Mouse (Mus musculus) forebrain, embryonic 15.5 days (tissue): ENCODE measurements around the gene Zbtb25. TPM values are rescaled to one million over a fixed set of nuclear protein-coding genes. Genes with fewer than 3 reads are reported as not detected.
A peak's percentile ranks its signal among the peaks of the same experiment; 100 is the strongest.

Source experiments
- ATAC-seq: fragments of 200-750 bp; cut with Nextera tagmentation; replicated peaks from 2 replicates; pipeline ENCODE4 v1.8.0; 2017; ENCODE audit warnings: mild to moderate bottlenecking, moderate TSS enrichment, moderate library complexity
- H3K27ac ChIP-seq: fragments of 300-500 bp; sonication (generic); replicated peaks from 2 replicates; pipeline ENCODE4 v1.5.1; 2015; ENCODE audit warnings: mild to moderate bottlenecking, inconsistent platforms
- H3K27me3 ChIP-seq: fragments of 300-500 bp; sonication (generic); 2 replicates; pipeline ENCODE4 v1.6.1; 2015; ENCODE audit warnings: inconsistent platforms
- H3K36me3 ChIP-seq: fragments of 300-500 bp; sonication (generic); 2 replicates; pipeline ENCODE4 v1.6.1; 2015; ENCODE audit warnings: mild to moderate bottlenecking, inconsistent platforms
- H3K4me1 ChIP-seq: fragments of 300-500 bp; sonication (generic); 2 replicates; pipeline ENCODE4 v1.6.1; 2015; ENCODE audit warnings: inconsistent platforms
- H3K4me2 ChIP-seq: fragments of 300-500 bp; sonication (generic); replicated peaks from 2 replicates; pipeline ENCODE4 v1.6.1; 2015; ENCODE audit warnings: mild to moderate bottlenecking, inconsistent platforms
- H3K4me3 ChIP-seq: fragments of 300-500 bp; sonication (generic); 2 replicates; pipeline ENCODE4 v1.5.1; 2015; ENCODE audit warnings: mild to moderate bottlenecking, inconsistent platforms
- H3K9ac ChIP-seq: fragments of 300-500 bp; sonication (generic); replicated peaks from 2 replicates; pipeline ENCODE4 v1.6.1; 2015; ENCODE audit warnings: mild to moderate bottlenecking, inconsistent platforms
- H3K9me3 ChIP-seq: fragments of 300-500 bp; sonication (generic); 2 replicates; pipeline ENCODE4 v1.6.1; 2016; ENCODE audit warnings: inconsistent platforms
- WGBS: fragments of 180-500 bp; shearing (Covaris S2); methylation state at CpG from one replicate; pipeline ENCODE4 v1.1.7; 2015; ENCODE audit warnings: mixed read lengths; 5-methylcytosine and 5-hydroxymethylcytosine counted together
- polyA plus RNA-seq: library from polyadenylated mRNA; unstranded; fragments of >200 nt; fragmentation: Nextera tagmentation; extraction: Ambion mirVana; gene quantifications from 2 replicates; pipeline ENCODE4 v1.2.1, GENCODE M21; 2015

Zbtb25 gene
- polyA plus RNA-seq, 1 experiment from 2014 or later: 16.2 TPM

DNA sequence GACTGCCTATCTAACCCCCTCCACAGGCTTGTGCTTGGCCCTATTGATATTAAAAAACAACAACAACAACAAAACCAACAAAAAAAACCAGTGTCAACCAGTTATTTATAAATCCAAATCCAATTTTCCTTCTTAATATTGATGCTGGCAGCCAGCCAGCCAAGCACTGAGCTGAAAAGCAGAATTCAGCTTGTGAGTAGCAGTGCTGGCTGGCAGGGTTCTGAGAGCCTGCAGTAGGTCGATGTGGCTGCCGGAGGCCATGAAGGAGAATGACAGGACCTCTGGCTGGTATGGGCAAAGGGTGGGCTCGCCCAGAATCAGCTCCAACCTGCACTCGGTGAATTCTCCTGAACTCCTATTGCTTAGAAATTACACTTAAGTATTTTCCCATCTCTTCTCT is 65.2 kb downstream of the Zbtb25 start:
- H3K4me2 ChIP-seq: no peak overlapping the region
- no peaks in the 10 kb centered on the region for H3K9me3 ChIP-seq
- H3K4me3 ChIP-seq: no peak overlapping the region
- H3K9ac ChIP-seq: no peak overlapping the region
- peak overlapping the region; percentile 59 for H3K27ac ChIP-seq
- 33% methylated on average over 4 of the region's 4 CpGs for WGBS
- 0 out of 2 replicates have a peak, but pooled peaks have one; percentile 57 for ATAC-seq
- H3K27me3 ChIP-seq: no peaks in the 10 kb centered on the region
- peaks cover 14% of the 10 kb centered on the region; the same call in 1 of the 2 replicates for H3K36me3 ChIP-seq
- H3K4me1 ChIP-seq: peaks cover 19% of the 10 kb centered on the region

DNA sequence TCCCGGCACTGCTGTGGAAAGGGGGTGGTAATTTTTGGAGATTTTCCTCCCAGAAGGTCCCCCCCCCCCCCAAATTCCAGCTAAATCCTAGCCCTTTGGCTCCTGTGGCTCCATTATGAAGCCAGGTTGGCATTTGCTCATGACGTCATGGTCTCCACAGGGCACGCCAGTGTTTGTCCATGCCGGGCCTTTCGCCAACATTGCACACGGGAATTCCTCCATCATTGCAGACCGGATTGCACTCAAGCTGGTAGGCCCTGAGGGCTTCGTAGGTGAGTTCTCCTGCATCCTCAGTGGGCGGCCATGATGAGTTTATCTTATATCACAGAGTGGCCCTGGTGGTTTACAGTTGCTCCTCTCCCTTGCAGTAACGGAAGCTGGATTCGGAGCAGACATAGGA is 65.9 kb downstream of the Zbtb25 start:
- Histone ChIP-seq H3K27me3 (no peaks in the 10 kb centered on the region), H3K36me3 (peaks cover 19% of the 10 kb centered on the region; the same call in 1 of the 2 replicates), H3K9ac (no peak overlapping the region), H3K4me3 (no peak overlapping the region), H3K4me1 (peaks cover 19% of the 10 kb centered on the region), H3K4me2 (no peak overlapping the region), H3K27ac (0 out of 2 replicates have a peak overlapping the region, but pooled peaks have one; percentile 59), H3K9me3 (no peaks in the 10 kb centered on the region)
- WGBS: 82% methylated on average over 11 of the region's 11 CpGs
- ATAC-seq: peak; percentile 7; the same call in 1 of the 2 replicates

DNA sequence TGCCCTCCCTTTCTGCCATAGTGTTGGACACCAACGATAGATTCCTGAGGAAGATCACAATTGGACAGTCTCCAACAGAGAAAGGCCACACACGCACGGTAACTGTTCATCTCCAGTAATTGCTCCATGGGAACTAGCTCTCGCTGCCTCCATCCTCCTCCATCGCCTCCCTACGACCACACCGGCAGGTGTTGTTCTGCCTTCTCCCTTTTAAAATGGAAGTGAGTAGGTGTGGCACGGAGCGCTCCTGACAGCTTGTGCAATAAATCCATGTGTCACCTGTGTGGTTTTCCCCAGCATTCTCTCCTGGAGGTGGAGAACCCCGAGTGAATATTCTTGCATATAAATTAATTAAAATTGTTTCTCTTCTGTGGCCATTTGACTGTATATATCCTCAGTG is 69.0 kb downstream of the Zbtb25 start:
- 86% methylated on average over 10 of the region's 10 CpGs for WGBS
- no peak for ATAC-seq
- Histone ChIP-seq H3K4me3 (no peak overlapping the region), H3K4me1 (peaks cover 12% of the 10 kb centered on the region), H3K36me3 (peaks cover 29% of the 10 kb centered on the region; the same call in 1 of the 2 replicates), H3K27me3 (no peaks in the 10 kb centered on the region), H3K27ac (no peak overlapping the region), H3K4me2 (no peak overlapping the region), H3K9ac (no peak overlapping the region), H3K9me3 (no peaks in the 10 kb centered on the region)

DNA sequence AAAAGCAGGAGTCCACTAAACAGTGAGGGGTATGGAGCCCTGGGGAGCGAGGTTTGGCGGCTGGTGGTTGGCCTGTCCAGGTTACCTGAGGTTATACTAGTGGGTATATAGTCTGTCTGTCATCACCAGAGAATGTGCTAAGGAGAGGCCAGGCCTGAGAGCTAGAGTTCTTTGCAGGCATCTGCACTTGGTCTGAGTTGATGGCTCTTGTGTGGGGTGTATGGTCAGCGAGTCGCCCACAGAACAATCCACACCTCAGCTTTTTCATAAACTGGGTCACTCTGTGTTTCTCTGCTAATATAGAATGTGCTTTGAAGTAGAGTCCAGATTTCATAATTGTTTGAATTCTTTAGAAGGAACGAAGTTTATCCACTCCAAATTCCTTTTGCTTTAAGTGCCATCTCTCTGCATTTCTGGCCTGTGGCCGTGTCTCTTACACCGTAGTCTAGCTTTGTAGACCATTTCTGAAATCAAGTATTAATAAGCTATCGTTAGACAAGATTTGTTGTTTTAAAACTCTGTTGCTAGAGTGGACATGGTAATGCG is 70.0 kb downstream of the Zbtb25 start:
- Histone ChIP-seq H3K4me2 (no peak overlapping the region), H3K9me3 (no peaks in the 10 kb centered on the region), H3K9ac (no peak overlapping the region), H3K4me1 (peaks cover 12% of the 10 kb centered on the region), H3K27me3 (no peaks in the 10 kb centered on the region), H3K27ac (no peak overlapping the region), H3K36me3 (peaks cover 31% of the 10 kb centered on the region; the same call in 1 of the 2 replicates), H3K4me3 (no peak overlapping the region)
- ATAC-seq: no peak
- WGBS: 94% methylated on average over 9 of the region's 9 CpGs

DNA sequence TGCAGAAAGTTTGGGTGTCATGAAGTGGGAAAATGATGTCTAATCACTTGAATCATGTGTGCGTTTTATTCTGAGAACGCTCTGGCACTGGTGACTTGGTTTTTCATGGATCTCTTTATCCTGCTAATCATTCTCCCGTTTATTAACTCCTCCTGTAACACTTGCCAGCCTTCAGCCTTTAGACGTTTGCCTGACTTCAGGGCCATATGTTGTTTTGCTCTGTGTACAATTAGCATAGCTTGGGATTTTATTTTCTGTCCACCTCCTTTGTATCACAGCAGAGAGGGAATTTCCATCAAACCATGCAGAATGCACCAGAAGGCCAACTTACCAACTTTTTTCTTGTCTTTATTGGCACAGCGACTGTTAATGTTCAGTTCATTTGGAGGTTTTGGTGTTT is 71.6 kb downstream of the Zbtb25 start:
- peak; percentile 76 for ATAC-seq

More for the DNA sequence above, 71.6 kb downstream of the Zbtb25 start:
- H3K36me3 ChIP-seq: peaks cover 35% of the 10 kb centered on the region; the same call in 1 of the 2 replicates
- 51% methylated on average over 5 of the region's 5 CpGs for WGBS
- H3K4me3 ChIP-seq: no peak overlapping the region
- no peak overlapping the region for H3K4me2 ChIP-seq
- H3K4me1 ChIP-seq: peaks cover 3% of the 10 kb centered on the region
- H3K27me3 ChIP-seq: no peaks in the 10 kb centered on the region
- H3K9me3 ChIP-seq: no peaks in the 10 kb centered on the region
- H3K27ac ChIP-seq: no peak overlapping the region
- no peak overlapping the region for H3K9ac ChIP-seq

Other genes starting within 250 kb of the Zbtb25 start
- 0.22 TPM in 2 replicates for gene Esr2, start 192.3 kb downstream of the Zbtb25 start, polyA plus RNA-seq
- gene Tex21, start 122.9 kb downstream of the Zbtb25 start, polyA plus RNA-seq: not detected in 2 replicates
- gene Mthfd1, start 114.3 kb downstream of the Zbtb25 start, polyA plus RNA-seq: 45.2 and 46.4 TPM in 2 replicates
- gene Akap5, start 44.7 kb downstream of the Zbtb25 start, polyA plus RNA-seq: 7.3 and 7.4 TPM in 2 replicates
- gene Zbtb1, start 664 bp upstream of the Zbtb25 start, polyA plus RNA-seq: 4.5 TPM in 2 replicates
- gene Hspa2, start 34.6 kb upstream of the Zbtb25 start, polyA plus RNA-seq: 4.5 and 5.7 TPM in 2 replicates
- gene Ppp1r36, start 47.9 kb upstream of the Zbtb25 start, polyA plus RNA-seq: 1.2 TPM in 2 replicates
- gene Plekhg3, start 161.3 kb upstream of the Zbtb25 start, polyA plus RNA-seq: 0.79 and 1.2 TPM in 2 replicates